Mouse (Mus musculus) heart, adult 18-20 months (tissue): Measurements from ENCODE around the gene Tbc1d13. TPM values are rescaled to one million over a fixed set of nuclear protein-coding genes. Genes with fewer than 3 reads are reported as not detected.
"Not testable (repeated sequence)": the region's sequence is repeated elsewhere in the genome, so short reads cannot be mapped to it uniquely, and the experiment has no call there.

Experiments
- DNase-seq, 2 experiments: peaks; one replicate each; pipeline ENCODE4 v3.0.0; 2021 to 2022; ENCODE audit warnings: mixed read lengths in 1 of 2
- total RNA-seq, 2 experiments: library from RNA; stranded (reverse); gene quantifications; 2 replicates each; pipeline ENCODE4 v1.2.3; 2021

Gene Tbc1d13
- total RNA-seq, 2 experiments from 2014 or later, result 17.4 to 18.6 TPM

DNA sequence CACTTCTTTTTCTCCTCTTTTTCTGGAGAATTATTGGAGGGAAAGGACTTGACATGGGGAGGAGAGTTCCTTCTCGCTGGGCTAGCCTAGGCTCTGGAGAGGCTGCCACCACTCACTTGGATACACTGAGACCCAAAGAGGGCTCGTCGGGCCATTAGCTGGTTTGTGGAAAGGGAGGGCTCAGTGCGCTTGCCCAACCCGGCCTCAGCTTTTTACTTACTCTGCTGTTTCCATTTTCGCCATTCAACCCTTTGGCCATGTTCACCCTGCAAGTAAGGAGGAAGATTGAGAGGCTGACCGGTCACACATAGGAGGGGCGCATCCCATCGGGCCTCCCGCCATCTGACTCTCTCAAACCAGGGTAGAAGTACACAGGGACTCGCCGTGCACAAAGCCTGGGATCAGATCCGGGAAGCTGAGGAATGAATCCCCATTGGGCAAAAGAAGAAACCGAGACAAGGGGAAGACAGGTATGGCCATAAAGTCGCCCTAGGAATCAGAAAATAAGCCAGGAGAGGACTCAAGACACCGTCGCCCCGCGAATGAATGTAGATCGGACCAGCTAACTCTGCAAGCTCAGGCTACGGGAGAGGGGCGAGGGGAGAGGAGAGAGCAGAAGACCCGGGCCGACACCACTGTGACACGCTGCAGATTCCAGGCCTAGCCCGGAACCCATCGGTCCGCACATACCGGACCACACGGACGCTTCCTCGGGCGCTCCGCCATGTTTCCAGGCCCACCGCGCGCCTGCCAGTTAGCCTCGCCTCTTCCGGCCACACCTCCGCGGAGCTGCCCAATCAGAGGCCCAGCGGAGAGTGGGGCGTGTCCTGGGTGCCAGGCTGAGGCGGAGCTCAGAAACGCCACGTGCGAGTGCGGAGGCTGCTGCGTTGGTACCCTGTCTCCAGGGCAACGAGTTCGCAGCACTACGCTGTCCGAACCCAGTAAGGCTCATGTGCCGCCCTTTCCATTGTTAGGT is 44.4 kb downstream of the Tbc1d13 start, which contains the start of gene Spout1:
Gene Spout1 (minus strand): TSS at position 760 of the 976 bp plus-strand sequence.
- DNase-seq, result peak; percentile 96 to 97

DNA sequence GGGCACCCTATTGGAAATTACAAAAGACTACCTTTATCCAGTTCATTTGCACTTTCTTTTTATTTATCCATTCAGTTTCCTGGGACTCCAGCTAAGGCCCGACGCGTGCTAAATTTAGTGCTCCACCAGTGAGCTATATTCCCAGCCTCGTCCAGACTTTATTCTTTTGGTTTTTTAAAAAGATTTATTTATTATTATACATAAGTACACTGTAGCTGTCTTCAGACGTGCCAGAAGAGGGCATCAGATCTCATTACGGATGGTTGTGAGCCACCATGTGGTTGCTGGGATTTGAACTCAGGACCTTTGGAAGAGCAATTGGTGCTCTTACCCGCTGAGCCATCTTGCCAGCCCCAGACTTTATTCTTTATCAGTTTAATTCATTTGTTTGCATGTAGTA is 45.2 kb downstream of the Tbc1d13 start:
- not testable (repeated sequence) for DNase-seq

DNA sequence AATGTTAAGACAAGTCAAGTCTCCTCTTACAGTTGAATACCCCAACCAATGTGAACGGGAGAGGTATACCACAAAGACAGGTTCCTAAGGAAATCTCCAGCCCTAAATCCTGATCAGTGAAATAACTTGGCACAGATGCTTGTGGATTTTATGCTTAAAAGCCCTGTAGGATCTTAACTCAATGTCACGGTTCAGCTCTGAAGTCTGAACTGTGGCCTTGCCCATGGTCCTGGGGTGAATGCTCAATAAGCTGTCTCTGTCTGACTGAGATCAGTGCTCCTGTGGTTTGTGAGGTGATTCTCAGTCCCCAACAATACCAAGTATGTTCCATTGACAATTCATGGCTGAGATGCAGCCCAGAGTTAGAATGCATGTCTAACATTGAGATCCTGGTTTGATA is 48.9 kb downstream of the Tbc1d13 start:
- no peak for DNase-seq

DNA sequence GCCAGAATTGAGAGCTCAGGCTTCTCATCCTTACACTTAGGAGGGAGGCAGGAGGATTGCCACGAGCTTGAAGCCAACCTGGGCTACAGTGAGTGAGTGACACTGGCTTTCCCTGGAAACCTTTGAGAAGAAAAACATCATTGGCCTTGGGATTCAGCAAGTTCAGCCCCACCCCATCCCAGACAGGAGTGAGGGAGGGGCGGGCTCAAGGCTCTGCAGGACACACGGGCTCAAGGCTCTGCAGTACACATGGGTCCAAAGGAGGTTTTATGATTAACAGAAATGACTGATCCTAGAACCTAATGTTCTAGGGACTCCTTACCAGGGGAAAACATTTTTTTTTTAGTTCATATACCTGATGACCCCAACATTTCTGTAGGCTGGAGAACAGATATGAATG is 50.2 kb downstream of the Tbc1d13 start:
- no peak for DNase-seq

DNA sequence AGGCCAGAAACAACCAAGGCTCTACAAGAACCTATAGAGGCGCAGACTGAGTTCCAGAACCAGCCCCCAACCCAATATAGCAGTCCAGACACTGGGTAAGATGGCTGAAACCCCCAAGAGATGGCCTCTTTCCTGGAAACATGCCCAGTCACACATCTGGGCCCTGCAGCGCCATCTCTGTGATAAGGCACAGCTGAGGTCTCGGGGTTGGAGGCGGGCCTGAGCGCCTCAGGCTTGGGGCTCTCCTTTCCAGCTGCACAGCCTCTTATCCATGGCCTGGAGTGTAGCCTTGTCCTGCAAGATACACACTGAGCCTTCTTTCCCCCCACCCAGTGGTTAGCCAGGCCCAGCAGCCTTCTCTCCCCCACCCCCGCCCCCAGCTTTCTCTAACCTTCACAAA is 51.7 kb downstream of the Tbc1d13 start:
- no peak for DNase-seq

DNA sequence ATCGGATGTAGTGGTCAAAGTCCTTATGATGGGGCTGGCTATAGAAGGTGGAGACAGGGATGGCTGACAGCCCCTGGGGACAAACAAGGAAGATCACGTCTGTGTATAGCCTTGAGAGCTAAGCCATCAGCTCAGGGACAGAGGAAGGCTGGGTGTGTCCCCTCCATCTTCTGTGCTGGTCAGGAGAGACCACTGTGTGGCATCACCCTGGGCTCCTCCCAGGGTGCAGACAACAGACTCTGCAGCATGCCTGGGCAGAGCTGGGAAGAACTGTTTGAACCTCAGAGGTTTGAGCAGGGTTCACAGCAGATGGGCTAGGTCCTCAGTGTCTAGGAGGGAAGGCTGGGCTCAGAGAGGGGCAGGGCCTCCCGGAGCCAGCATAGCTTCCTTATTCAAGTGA is 52.1 kb downstream of the Tbc1d13 start:
- DNase-seq, result no peak

DNA sequence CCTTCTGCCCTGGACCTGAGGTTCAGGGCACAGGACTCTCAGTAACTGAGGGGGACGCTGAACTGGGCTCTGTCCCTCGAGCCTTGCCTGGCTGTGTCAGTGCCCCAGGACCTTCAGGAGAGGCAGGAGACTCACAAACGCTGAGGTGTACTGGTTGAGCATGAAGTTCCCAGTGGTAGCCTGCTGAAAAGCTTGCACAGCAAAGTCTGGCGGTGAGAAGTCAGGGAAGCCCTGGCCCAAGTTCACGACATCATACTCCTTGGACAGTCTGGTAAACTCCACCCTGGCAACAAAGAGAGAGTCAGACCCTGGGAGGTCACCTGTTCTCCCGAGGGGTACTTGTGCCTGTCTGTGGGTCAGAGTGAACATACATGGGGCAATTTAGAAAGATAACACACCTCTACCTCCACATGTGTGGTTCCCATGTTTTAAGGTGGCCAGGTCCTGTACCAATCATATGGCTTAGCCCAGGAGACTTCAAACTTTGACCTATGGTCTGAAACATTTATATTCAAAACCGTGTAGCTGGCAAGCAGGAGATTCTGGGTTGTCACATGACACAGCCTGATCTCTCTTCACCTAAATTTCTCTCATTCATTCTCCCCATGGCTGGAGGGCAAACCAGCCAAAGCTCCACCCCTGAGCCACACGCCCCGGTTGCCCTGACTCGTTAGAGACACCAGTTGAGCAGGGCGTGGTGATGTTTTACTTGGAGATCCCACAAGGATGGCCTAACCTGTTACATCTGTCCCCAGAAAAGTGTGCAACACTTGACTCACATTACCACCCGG is 58.4 kb downstream of the Tbc1d13 start:
- no peak for DNase-seq

DNA sequence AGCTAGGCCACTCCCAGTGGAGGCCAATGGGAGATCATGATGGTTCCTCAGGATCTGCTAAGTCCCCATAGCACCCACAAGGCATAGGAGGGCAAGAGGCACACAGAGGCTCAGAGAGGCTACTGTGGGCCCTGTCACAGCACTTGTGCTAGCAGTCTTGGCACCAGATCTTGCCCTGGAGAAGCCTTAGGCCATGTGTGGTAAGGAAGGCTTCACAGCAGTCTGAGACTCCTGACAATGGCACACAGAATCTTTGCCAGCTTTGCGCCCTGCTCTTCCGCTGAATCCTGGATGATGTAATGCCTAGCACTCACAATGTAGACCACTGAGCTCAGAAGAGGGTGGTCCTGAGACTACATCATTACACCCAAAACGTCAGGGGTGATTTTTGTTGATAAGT is 61.1 kb downstream of the Tbc1d13 start:
- DNase-seq, result no peak

DNA sequence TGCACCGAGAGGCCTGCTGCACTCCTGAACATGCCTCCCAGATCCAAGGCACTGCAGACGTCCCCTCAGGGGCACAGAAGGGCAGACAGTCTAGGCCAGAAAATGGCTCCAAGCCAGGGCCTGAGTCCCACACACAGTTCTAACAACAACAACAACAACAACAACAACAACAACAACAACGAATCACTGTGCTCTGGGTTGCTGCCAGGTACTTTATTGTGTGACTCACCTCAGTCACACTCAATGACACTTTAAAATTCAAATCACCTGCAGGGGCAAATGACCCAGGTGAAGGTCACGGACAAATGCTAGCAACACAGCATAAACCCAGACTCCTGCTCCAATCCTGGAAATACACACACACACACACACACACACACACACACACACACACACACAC is 64.5 kb downstream of the Tbc1d13 start:
- no peak for DNase-seq

DNA sequence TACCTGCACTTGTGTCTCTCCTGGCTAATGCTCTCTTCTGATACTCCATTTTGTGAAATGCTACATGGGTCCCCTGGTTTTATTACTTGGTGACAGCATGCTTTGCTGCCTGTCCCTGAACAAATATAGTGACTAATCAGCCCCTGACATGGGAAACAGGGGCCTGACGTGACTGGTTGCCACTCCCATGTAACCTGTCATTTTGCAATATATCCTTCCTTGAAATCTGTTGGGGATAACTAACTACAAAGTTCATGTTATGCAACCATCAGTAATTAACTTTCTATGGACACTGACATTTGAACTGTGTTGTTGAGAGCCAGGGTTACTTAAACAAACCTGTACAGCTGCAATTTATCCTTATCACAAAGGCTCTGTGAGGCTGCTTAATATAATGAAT is 66.4 kb downstream of the Tbc1d13 start:
- no peak for DNase-seq

DNA sequence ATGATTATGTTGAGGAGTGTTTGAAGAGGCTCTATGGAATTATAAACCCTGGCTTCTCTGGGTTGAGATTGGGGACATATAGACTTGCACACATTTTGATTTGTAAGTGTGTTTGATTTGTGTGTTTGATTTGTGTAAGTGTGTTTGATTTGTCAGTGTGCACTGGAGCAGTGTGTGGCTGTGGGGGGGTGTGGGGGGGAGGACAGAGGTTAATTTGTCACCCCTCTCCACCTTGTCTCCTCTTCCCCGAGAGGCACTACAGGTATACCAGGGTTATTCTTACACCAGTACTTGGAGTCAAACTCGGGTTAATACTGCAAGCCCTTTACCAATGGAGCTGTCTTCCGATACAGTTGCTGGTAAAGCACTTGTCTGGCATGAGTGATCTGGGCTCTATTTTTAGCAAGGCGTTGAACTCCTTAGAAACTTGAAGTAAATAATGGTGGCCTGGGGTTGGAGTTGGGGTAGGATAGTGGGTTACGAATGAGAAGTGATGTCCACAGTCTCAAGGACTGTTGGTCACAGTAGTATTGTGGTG is 66.9 kb downstream of the Tbc1d13 start:
- DNase-seq, result no peak

Other genes starting within 250 kb of the Tbc1d13 start
- 10 to 100 TPM; 15.0 to 21.8 TPM for gene Odf2, start 244.5 kb upstream of the Tbc1d13 start, total RNA-seq
- 10 to 100 TPM; 22.7 to 24.7 TPM for gene Gle1, start 198.3 kb upstream of the Tbc1d13 start, total RNA-seq
- gene Sptan1, start 168.2 kb upstream of the Tbc1d13 start, total RNA-seq, result 100 to 1,000 TPM; 157 to 176 TPM
- 1 to 10 TPM; 6.3 to 6.8 TPM for gene Wdr34, start 84.9 kb upstream of the Tbc1d13 start, total RNA-seq
- 10 to 100 TPM; 94.9 to 98.5 TPM for gene Set, start 76.4 kb upstream of the Tbc1d13 start, total RNA-seq
- 1 to 10 TPM; 7.8 to 9.3 TPM for gene Pkn3, start 56.1 kb upstream of the Tbc1d13 start, total RNA-seq
- gene Zdhhc12, start 40.1 kb upstream of the Tbc1d13 start, total RNA-seq, result 1 to 10 TPM; 2.8 to 3.9 TPM
- gene Zer1, start 9.2 kb upstream of the Tbc1d13 start, total RNA-seq, result 10 to 100 TPM; 21.8 to 23.5 TPM
- 10 to 100 TPM; 89.0 to 98.3 TPM for gene Endog, start 37.7 kb downstream of the Tbc1d13 start, total RNA-seq
- 1 to 10 TPM; 4.8 to 6.4 TPM for gene Spout1, start 44.7 kb downstream of the Tbc1d13 start, total RNA-seq
- gene Kyat1, start 72.1 kb downstream of the Tbc1d13 start, total RNA-seq, result 10 to 100 TPM; 36.0 to 36.5 TPM
- gene Lrrc8a, start 104.0 kb downstream of the Tbc1d13 start, total RNA-seq, result 10 to 100 TPM; 77.9 to 86.5 TPM
- gene Gm28035, start 106.8 kb downstream of the Tbc1d13 start, total RNA-seq, result 1 to 10 TPM; 3.4 to 3.6 TPM
- gene Phyhd1, start 132.5 kb downstream of the Tbc1d13 start, total RNA-seq, result 100 to 1,000 TPM; 109 to 110 TPM
- not detected for gene Gm28038, start 147.3 kb downstream of the Tbc1d13 start, total RNA-seq
- gene Dolk, start 152.6 kb downstream of the Tbc1d13 start, total RNA-seq, result 10 to 100 TPM; 23.4 to 25.5 TPM
- 10 to 100 TPM; 19.5 to 20.7 TPM for gene Nup188, start 152.7 kb downstream of the Tbc1d13 start, total RNA-seq
- gene Sh3glb2, start 225.6 kb downstream of the Tbc1d13 start, total RNA-seq, result 10 to 100 TPM; 34.6 to 42.9 TPM
- gene Miga2, start 230.5 kb downstream of the Tbc1d13 start, total RNA-seq, result 10 to 100 TPM; 83.0 to 85.6 TPM